Mouse (Mus musculus): ENCODE data around the gene F10.
"Not testable (repeated sequence)": the region's sequence is repeated elsewhere in the genome, so short reads cannot be mapped to it uniquely, and the experiment has no call there.

F10 gene

GRCm38 (mm10) chr8:13057351-13057750 is 20.2 kb downstream of the F10 start:
- in situ Hi-C loops (cut with MboI, MseI) = no loop called here

- in situ Hi-C loops (cut with MboI, MseI) = no loop called here
These were observed 23.5 kb downstream of the F10 start, which contains the start of gene Proz for GRCm38 (mm10) chr8:13060441-13061150. Gene Proz, plus strand, starts transcription at chr8:13060914.

GRCm38 (mm10) chr8:13063112-13063511 is 26.0 kb downstream of the F10 start:
- in situ Hi-C loops (cut with MboI, MseI) = no loop called here

DNA sequence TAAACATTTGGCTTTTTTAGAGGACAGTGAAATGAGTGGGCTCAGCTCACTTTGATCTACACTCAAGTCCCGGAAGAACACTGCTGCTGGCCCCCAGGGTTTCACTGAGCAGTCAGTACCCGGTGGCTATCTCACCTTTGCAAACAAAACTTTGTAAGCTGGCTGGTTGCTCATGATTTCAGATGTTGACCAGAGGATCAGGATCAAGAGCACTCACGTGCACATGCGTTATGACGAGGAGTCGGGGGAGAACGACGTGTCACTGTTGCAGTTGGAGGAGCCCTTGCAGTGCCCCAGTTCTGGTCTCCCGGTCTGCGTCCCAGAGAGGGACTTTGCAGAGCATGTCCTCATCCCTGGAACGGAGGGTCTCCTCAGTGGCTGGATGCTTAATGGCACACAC is 36.1 kb downstream of the F10 start:
- in situ Hi-C loops (cut with MboI, MseI) = no loop called here

DNA sequence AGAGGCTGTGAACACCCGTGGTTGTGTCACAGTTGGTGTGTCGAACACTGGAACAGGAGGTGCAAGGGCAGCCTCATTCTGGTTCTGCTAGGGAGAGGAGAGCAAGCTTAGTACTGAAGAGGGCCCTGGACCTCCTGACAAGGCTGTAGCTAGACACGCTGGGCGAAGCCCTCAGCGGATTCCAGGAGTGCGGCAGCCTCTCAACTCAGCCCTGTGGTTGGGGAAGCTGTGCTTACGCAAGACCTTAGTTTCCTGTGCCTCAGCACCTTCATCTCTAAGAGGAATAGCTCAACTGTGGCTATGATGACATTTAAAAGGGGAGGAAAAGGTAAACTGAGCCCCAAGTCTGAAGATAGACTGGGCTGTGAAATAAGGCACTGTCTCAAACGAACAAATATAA is 37.9 kb downstream of the F10 start:
- in situ Hi-C loops (cut with MboI, MseI) = no loop called here

DNA sequence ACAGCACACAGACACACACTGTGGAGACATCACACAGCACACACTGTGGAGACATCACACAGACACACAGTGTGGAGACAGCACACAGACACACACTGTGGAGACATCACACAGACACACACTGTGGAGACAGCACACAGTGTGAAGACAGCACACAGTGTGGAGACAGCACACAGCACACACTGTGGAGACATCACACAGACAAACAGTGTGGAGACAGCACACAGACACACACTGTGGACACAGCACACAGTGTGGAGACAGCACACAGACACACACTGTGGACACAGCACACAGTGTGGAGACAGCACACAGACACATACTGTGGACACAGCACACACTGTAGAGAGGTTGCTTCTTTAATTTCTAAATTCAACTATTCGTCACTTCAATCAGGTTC is 38.5 kb downstream of the F10 start:
- in situ Hi-C loops (cut with MboI, MseI) = not testable (repeated sequence)

- in situ Hi-C loops (cut with MboI, MseI) = no loop called here
These were observed 40.4 kb downstream of the F10 start for GRCm38 (mm10) chr8:13077542-13077941.

GRCm38 (mm10) chr8:13104691-13105086 is 67.6 kb downstream of the F10 start:
- in situ Hi-C loops (cut with MboI, MseI) = loop anchor here (10.0 kb wide), 2 partner anchors 680 to 1550 kb away; partner anchors contain the start of genes Cars2 (in 2 of the 2), Ing1 (in 2 of the 2) and Upf3a (in 1 of the 2)

DNA sequence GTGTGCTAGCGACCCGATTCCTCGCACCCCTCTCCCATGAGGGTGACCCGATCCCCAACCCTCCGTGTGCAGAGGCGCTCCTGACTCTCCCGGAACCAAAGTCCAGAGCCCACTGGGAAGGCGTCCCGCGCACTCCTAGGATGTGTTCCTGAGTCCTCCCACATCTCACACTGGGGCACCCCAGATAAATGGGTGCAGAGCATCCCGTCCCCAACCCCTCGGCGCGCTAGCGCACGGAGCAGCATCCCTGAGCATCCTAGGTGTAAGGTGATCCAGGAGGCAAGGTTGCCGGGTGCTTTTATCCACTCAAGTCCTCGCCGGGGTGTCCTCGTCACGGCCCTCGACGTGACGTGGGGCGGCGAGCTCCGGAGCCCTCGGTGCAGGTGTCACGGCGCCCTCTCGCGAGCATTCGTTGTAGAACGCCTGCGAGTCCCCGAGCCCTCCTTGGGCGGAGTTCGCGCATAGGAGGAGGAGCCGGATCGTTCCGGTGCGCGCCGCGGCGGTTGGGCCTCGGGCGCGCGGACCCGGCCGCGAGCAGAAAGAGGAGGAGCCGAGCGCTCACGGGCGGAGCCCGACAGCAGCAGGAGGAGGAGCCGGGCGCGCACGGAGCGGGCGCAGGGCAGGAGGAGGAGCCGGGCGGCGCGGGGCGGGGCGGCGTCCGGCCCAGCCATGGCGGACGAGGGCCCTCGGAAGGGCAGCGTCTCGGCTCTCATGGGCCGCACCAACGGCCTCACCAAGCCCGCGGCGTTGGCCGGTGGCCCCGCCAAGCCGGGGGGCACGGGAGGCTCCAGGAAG is 68.2 kb downstream of the F10 start, which contains the start of the genes Pcid2 and Cul4a:
TSS of gene Pcid2 (minus strand) at position 373 of the 795 bp plus-strand sequence.
TSS of gene Cul4a (plus strand) at position 535 of the 795 bp plus-strand sequence.
- in situ Hi-C loops (cut with MboI, MseI) = loop anchor here (10.0 kb wide), 2 partner anchors 680 to 1550 kb away; partner anchors contain the start of genes Cars2 (in 2 of the 2), Ing1 (in 2 of the 2) and Upf3a (in 1 of the 2)

GRCm38 (mm10) chr8:13105908-13106551 is 68.9 kb downstream of the F10 start:
- in situ Hi-C loops (cut with MboI, MseI) = loop anchor here (10.0 kb wide), 2 partner anchors 679 to 1551 kb away; partner anchors contain the start of genes Cars2 (in 2 of the 2), Ing1 (in 2 of the 2) and Upf3a (in 1 of the 2)
